Mouse (Mus musculus): Measurements from ENCODE around the gene Dgki. TPM values are rescaled to one million over a fixed set of nuclear protein-coding genes. Genes with fewer than 3 reads are reported as not detected.

Gene Dgki
- polyA plus RNA-seq, 1 experiment from 2014 or later = 0.60 TPM

DNA sequence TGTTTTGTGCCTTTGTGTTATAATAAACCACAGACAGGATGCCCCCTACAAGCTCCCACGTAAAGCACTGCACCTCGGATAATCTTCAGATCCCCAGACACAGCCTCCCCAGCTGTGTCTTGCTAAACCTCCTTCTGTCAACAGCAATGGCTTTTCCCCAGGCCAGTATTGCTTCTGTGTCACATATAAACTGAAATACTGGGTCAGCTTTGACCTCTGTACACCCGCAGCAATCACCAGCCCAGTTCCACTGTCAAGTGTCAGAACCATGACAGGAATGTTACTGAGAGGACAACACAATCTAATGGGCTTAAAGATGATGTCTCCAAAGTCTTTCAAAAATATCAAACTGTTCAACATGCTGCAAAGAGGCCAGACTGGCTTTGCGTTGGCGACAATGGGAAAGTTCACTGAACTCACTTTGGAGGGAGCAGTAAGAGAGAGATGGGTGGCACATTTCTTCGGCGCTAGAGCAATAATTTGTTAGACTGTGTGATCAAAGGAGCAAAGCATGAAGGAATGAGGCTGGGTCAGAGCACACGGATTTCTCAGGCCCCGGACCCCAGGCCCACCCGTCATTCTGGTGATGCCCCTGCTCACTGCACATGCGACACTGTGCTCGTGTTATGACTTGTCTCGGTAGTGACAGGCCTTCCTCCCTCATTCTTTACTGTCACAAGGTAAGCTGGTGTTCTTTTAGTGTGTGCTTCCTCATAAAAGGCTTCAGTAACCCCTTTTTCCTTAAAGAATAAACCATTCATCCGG, 230.0 kb downstream of the Dgki start:
- no peak for ATAC-seq (ENCODE audit: borderline replicate concordance, extremely low read depth, low FRiP score, low TSS enrichment)
- Histone ChIP-seq H3K36me3 (no peaks in the 10 kb centered on the region), H3K27ac (no peak overlapping the region), H3K4me3 (no peak overlapping the region), H3K9ac (no peak overlapping the region), H3K4me2 (no peak overlapping the region), H3K4me1 (peaks cover 16% of the 10 kb centered on the region; the same call in 1 of the 2 replicates), H3K9me3 (no peaks in the 10 kb centered on the region), H3K27me3 (no peaks in the 10 kb centered on the region)
- 63% methylated on average over 14 of the region's 14 CpGs for WGBS

DNA sequence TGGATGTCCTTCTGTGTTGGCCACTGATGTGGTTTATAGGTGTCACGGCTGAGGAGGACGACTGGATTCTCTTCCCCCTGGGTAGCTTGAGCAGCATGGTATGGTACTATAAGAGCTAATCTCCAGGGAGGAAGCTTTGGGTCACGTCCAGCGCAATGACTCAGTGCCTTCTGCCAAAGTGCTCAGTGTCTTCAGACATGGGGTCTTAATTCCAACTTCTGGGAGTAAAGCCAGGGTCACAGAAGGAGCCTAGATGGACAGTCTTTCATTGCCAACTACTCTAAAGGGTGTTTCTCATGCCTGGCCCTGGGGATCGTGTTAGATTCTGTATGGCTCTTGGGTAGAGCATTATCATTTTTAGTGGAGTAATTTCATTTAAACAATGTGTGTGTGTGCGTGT, 231.2 kb downstream of the Dgki start:
- Histone ChIP-seq H3K27ac (no peak overlapping the region), H3K4me2 (no peak overlapping the region), H3K9me3 (no peaks in the 10 kb centered on the region), H3K9ac (no peak overlapping the region), H3K4me3 (no peak overlapping the region), H3K36me3 (no peaks in the 10 kb centered on the region), H3K4me1 (peaks cover 16% of the 10 kb centered on the region; the same call in 1 of the 2 replicates), H3K27me3 (no peaks in the 10 kb centered on the region)
- WGBS = 78% methylated on average over 6 of the region's 6 CpGs
- ATAC-seq (ENCODE audit: borderline replicate concordance, extremely low read depth, low FRiP score, low TSS enrichment) = no peak

- Histone ChIP-seq H3K27me3 (no peaks in the 10 kb centered on the region), H3K27ac (no peak overlapping the region), H3K4me1 (peaks cover 15% of the 10 kb centered on the region; the same call in 1 of the 2 replicates), H3K9ac (no peak overlapping the region), H3K36me3 (no peaks in the 10 kb centered on the region), H3K9me3 (no peaks in the 10 kb centered on the region), H3K4me2 (no peak overlapping the region), H3K4me3 (no peak overlapping the region)
- WGBS = 72% methylated on average over 1 of the region's 1 CpGs
- ATAC-seq (ENCODE audit: borderline replicate concordance, extremely low read depth, low FRiP score, low TSS enrichment) = no peak
Observed at GRCm38 (mm10) chr6:37067357-37067756, 232.6 kb downstream of the Dgki start.

DNA sequence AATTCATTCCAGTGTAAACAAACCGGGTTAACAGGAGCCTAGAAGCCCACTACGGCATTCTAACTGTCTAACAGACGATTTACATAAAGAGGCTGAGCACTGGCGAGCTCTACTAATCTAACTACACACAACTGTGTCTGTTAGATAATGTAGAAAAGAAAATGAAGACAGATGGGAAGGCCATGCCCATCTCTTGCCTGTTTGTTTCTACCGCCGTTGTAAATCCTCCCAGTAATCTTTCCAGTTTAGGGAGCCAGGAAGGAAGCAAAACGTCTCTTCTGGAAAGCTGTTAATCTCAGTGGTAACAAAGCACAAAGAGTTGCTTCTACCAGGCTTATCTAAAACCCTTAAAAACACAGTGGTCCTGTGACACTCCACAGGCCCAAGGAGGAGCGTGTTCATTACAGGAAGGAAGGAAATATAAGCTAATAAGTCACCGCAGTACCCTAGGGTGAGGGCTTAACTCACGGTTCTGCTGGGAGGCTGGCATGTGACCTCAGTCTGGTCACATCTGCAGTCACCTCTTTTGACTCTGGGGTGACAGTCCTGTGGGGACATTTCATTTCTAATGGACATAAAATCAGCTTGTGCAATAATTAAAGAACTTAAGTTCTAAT, 235.7 kb downstream of the Dgki start:
- H3K4me1 ChIP-seq = 0 out of 2 replicates have a peak, but pooled peaks cover 5% of the 10 kb centered on the region
- WGBS = 12% methylated on average over 10 of the region's 10 CpGs
- no peak overlapping the region for H3K9ac ChIP-seq
- no peaks in the 10 kb centered on the region for H3K27me3 ChIP-seq
- no peak for ATAC-seq (ENCODE audit: borderline replicate concordance, extremely low read depth, low FRiP score, low TSS enrichment)
- H3K27ac ChIP-seq = 0 out of 2 replicates have a peak overlapping the region, but pooled peaks have one; percentile 24
- H3K4me3 ChIP-seq = no peak overlapping the region
- no peaks in the 10 kb centered on the region for H3K36me3 ChIP-seq
- no peak overlapping the region for H3K4me2 ChIP-seq
- no peaks in the 10 kb centered on the region for H3K9me3 ChIP-seq

DNA sequence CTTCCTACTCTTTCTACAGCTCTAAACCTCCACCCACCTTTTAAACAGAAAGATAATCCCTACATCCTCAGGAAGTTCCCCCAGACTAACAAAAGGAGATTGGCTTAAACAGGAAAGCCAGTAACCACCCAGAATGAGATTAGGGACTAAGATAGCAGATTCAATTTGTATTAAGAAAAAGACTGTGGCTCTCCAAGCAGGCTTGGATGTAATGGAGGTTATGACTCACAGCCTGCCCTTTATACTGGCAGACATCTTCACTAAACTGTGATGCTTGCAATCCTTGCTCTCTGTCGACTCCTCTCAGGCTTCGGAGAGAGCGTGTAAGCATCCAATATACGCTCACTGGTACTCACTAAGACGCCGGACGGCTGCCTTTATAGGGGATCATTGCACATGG, 236.7 kb downstream of the Dgki start:
- H3K4me1 ChIP-seq = no peaks in the 10 kb centered on the region
- no peak overlapping the region for H3K9ac ChIP-seq
- ATAC-seq (ENCODE audit: borderline replicate concordance, extremely low read depth, low FRiP score, low TSS enrichment) = no peak
- no peak overlapping the region for H3K4me2 ChIP-seq
- H3K27me3 ChIP-seq = no peaks in the 10 kb centered on the region
- 86% methylated on average over 7 of the region's 7 CpGs for WGBS
- H3K27ac ChIP-seq = no peak overlapping the region
- no peak overlapping the region for H3K4me3 ChIP-seq
- no peaks in the 10 kb centered on the region for H3K9me3 ChIP-seq
- no peaks in the 10 kb centered on the region for H3K36me3 ChIP-seq

DNA sequence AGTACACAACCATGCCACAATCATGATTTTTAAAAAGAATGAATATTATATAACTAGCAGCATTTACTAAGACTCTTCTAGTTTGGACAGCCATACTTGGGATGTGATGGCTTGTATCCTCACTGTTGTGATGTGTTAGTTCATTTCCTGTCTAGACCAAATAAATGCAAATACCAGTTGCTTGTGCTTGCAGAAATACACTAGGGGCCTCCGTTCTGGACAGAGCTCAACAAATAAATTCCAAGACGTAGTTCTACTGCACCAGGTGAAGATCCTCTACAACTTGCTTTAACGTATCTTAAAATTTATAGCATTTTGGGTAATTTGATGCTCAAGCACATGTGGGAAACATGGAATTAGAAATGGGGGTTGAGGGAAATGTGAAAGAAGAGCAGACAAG, 239.9 kb downstream of the Dgki start:
- Histone ChIP-seq H3K4me2 (no peak overlapping the region), H3K4me3 (no peak overlapping the region), H3K27ac (no peak overlapping the region), H3K9ac (no peak overlapping the region), H3K27me3 (no peaks in the 10 kb centered on the region), H3K9me3 (no peaks in the 10 kb centered on the region), H3K36me3 (no peaks in the 10 kb centered on the region), H3K4me1 (no peaks in the 10 kb centered on the region)
- no peak for ATAC-seq (ENCODE audit: borderline replicate concordance, extremely low read depth, low FRiP score, low TSS enrichment)
- 81% methylated on average over 3 of the region's 3 CpGs for WGBS

DNA sequence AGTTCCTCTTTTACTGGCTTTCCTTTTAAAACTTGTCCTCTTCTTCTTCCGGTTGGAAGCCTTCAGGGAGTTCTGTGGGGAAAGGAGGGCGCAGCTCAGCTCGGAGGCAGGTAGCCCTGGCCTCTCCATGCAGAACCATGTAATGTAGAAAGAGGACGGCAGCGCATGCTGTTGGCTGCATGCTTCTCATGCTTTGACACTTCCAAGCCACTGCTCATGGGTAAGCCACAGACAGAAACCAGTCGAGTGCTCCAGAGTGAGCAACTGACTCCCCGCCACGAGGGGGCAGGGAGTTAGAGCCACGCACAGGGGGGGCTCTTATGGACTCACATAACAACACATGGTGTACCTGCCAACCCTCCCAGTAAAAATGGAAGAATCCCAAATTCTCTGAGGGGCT, 242.0 kb downstream of the Dgki start:
- no peak overlapping the region for H3K27ac ChIP-seq
- no peak overlapping the region for H3K4me3 ChIP-seq
- H3K9ac ChIP-seq = no peak overlapping the region
- no peaks in the 10 kb centered on the region for H3K36me3 ChIP-seq
- whole genome bisulfite sequencing = 87% methylated on average over 9 of the region's 9 CpGs
- 0 out of 2 replicates have a peak, but pooled peaks cover 10% of the 10 kb centered on the region for H3K4me1 ChIP-seq
- no peak for ATAC-seq (ENCODE audit: borderline replicate concordance, extremely low read depth, low FRiP score, low TSS enrichment)
- no peaks in the 10 kb centered on the region for H3K9me3 ChIP-seq
- no peak overlapping the region for H3K4me2 ChIP-seq
- no peaks in the 10 kb centered on the region for H3K27me3 ChIP-seq

GRCm38 (mm10) chr6:37057536-37057935, 242.4 kb downstream of the Dgki start:
- no peak for ATAC-seq (ENCODE audit: borderline replicate concordance, extremely low read depth, low FRiP score, low TSS enrichment)
- Histone ChIP-seq H3K27ac (no peak overlapping the region), H3K4me3 (no peak overlapping the region), H3K9me3 (no peaks in the 10 kb centered on the region), H3K9ac (no peak overlapping the region), H3K27me3 (no peaks in the 10 kb centered on the region), H3K4me1 (0 out of 2 replicates have a peak, but pooled peaks cover 12% of the 10 kb centered on the region), H3K4me2 (no peak overlapping the region), H3K36me3 (no peaks in the 10 kb centered on the region)
- WGBS = 83% methylated on average over 7 of the region's 7 CpGs

DNA sequence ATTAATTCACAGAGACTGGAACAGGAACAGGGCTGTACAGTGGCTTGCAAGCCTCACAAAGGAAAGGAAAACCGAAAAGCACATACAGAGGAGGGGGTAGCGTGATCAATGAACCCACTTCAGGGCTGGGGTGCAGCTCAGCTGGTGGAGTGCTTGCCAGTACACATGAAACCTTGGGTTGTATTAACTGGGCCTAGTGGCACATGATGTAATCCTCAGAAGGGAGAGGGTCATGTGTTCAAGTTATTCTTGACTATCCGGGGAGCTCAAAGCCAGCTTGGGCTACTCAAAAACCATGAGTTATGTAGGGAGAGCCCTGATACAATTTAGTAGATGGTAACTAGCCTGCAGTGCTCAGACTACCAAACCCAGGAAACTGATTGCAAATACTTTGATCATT, 244.3 kb downstream of the Dgki start:
- Histone ChIP-seq H3K27me3 (no peaks in the 10 kb centered on the region), H3K9ac (no peak overlapping the region), H3K4me1 (0 out of 2 replicates have a peak, but pooled peaks cover 14% of the 10 kb centered on the region), H3K36me3 (no peaks in the 10 kb centered on the region), H3K9me3 (no peaks in the 10 kb centered on the region), H3K27ac (no peak overlapping the region), H3K4me2 (no peak overlapping the region), H3K4me3 (no peak overlapping the region)
- WGBS = 76% methylated on average over 3 of the region's 3 CpGs
- ATAC-seq (ENCODE audit: borderline replicate concordance, extremely low read depth, low FRiP score, low TSS enrichment) = no peak

DNA sequence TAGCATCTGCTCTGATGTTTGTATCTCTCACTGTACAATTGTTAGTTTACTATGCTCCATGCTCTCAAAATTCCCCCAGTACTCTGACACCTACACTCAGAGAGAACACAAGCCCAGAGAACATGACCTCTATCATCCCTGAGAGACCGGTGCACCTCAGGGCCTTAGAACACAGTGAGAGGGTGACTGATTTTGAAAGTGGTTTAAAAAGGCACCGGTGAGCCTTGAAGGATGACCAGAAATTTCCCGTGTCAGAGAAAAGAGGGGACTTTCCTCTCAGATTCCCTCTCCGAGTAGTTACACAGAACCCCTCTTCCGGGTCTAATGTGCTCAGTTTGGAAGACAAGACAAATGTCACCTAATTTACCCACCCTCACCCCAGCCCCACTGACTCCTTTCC, 244.9 kb downstream of the Dgki start:
- Histone ChIP-seq H3K9me3 (no peaks in the 10 kb centered on the region), H3K27ac (no peak overlapping the region), H3K4me2 (no peak overlapping the region), H3K4me3 (no peak overlapping the region), H3K36me3 (no peaks in the 10 kb centered on the region), H3K27me3 (no peaks in the 10 kb centered on the region), H3K9ac (no peak overlapping the region), H3K4me1 (0 out of 2 replicates have a peak, but pooled peaks cover 14% of the 10 kb centered on the region)
- no peak for ATAC-seq (ENCODE audit: borderline replicate concordance, extremely low read depth, low FRiP score, low TSS enrichment)
- 27% methylated on average over 5 of the region's 5 CpGs for WGBS

GRCm38 (mm10) chr6:37054435-37055020, 245.5 kb downstream of the Dgki start:
- no peaks in the 10 kb centered on the region for H3K27me3 ChIP-seq
- H3K9ac ChIP-seq = no peak overlapping the region
- no peak overlapping the region for H3K4me3 ChIP-seq
- H3K9me3 ChIP-seq = no peaks in the 10 kb centered on the region
- no peak overlapping the region for H3K27ac ChIP-seq
- no peaks in the 10 kb centered on the region for H3K36me3 ChIP-seq
- no peak overlapping the region for H3K4me2 ChIP-seq
- WGBS = 35% methylated on average over 6 of the region's 6 CpGs
- no peak; the same call in 1 of the 2 replicates for ATAC-seq (ENCODE audit: borderline replicate concordance, extremely low read depth, low FRiP score, low TSS enrichment)
- 0 out of 2 replicates have a peak, but pooled peaks cover 14% of the 10 kb centered on the region for H3K4me1 ChIP-seq

DNA sequence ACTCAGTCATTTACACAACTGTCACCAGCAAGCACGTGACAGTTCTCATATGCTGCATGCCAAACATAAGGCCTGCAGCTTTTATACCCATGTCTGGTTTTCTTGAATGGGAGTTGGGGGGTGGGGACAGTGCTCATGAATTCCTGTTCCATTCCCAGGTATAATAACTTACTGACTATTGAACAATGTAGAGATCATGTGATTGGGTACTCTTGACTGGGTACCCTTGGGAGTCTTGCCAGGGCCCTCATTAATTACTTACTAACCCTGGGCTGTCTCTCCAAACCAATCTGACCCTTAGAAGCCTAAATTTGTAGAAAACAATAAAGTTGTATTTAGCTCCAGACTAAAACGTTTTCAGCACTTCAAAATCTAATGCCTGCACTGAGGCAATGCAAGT, 246.6 kb downstream of the Dgki start:
- no peak for ATAC-seq (ENCODE audit: borderline replicate concordance, extremely low read depth, low FRiP score, low TSS enrichment)
- Histone ChIP-seq H3K9me3 (no peaks in the 10 kb centered on the region), H3K27me3 (no peaks in the 10 kb centered on the region), H3K27ac (no peak overlapping the region), H3K36me3 (no peaks in the 10 kb centered on the region), H3K4me3 (no peak overlapping the region), H3K4me1 (0 out of 2 replicates have a peak, but pooled peaks cover 14% of the 10 kb centered on the region), H3K4me2 (no peak overlapping the region), H3K9ac (no peak overlapping the region)
- WGBS = 46% methylated on average over 2 of the region's 2 CpGs

Data from lung, embryonic 15.5 days (tissue).